21 mouse cellular contexts compared by ENCODE assay signal in genomic region chr14:122689136-122689815, GRCm38 (mm10).
DNase-seq lines count a peak whose midpoint lies in the region; ATAC-seq and TF ChIP-seq lines count a peak whose summit lies in the region.
"Had no signal": no experiment of that assay in that cellular context is flagged by ENCODE, and none has a peak within 500 bp of the region (broad histone marks: within the 10 kb centered on the region; RNA-seq: fewer than 3 reads in every experiment).

No protein-coding gene starts in this region.

- H3K4me1 ChIP-seq in forebrain, embryonic 10.5 days: peaks cover 23% of the 10 kb centered on the region
- H3K4me1 ChIP-seq in forebrain, embryonic 15.5 days: peaks cover 12% of the 10 kb centered on the region
- no peaks in the 10 kb centered on the region; the same call in 1 of the 2 replicates for H3K4me1 ChIP-seq in lung, embryonic 16.5 days (replicated peaks; ENCODE audit: control insufficient read depth, insufficient read depth, low read length)
- peaks cover 18% of the 10 kb centered on the region; the same call in 1 of the 2 replicates for H3K4me1 ChIP-seq in embryonic facial prominence, embryonic 14.5 days (ENCODE audit: control insufficient read depth, insufficient read depth, low read length)
- no peaks in the 10 kb centered on the region for H3K4me1 ChIP-seq in kidney, adult 2 months (ENCODE audit: control insufficient read depth, insufficient read depth, low read length)

- no peak overlapping the region for H3K9ac ChIP-seq in forebrain, embryonic 15.5 days (replicated peaks)
- no peak overlapping the region for H3K9ac ChIP-seq in lung, embryonic 16.5 days (ENCODE audit: low read length)
- no peak overlapping the region for H3K9ac ChIP-seq in embryonic facial prominence, embryonic 14.5 days (ENCODE audit: low read depth, low read length)
- H3K9ac ChIP-seq: lung, embryonic 14.5 days; neural tube, embryonic 13.5 days had no signal

- H3K27me3 ChIP-seq in forebrain, embryonic 10.5 days (ENCODE audit: poor library complexity, severe bottlenecking): no peaks in the 10 kb centered on the region
- no peaks in the 10 kb centered on the region for H3K27me3 ChIP-seq in forebrain, embryonic 15.5 days
- H3K27me3 ChIP-seq in lung, embryonic 16.5 days (ENCODE audit: control insufficient read depth, insufficient read depth, low read depth, low read length): no peaks in the 10 kb centered on the region
- no peaks in the 10 kb centered on the region for H3K27me3 ChIP-seq in embryonic facial prominence, embryonic 14.5 days (replicated peaks; ENCODE audit: control insufficient read depth, insufficient read depth, low read length)
- no peaks in the 10 kb centered on the region for H3K27me3 ChIP-seq in kidney, adult 2 months (replicated peaks; ENCODE audit: control insufficient read depth, insufficient read depth, low read length)
- H3K27me3 ChIP-seq: neural tube, embryonic 13.5 days had no signal

- H3K9me3 ChIP-seq in forebrain, embryonic 10.5 days: no peaks in the 10 kb centered on the region
- no peaks in the 10 kb centered on the region for H3K9me3 ChIP-seq in forebrain, embryonic 15.5 days
- H3K9me3 ChIP-seq in lung, embryonic 16.5 days (ENCODE audit: control insufficient read depth, low read length): no peaks in the 10 kb centered on the region
- H3K9me3 ChIP-seq in embryonic facial prominence, embryonic 14.5 days (ENCODE audit: control insufficient read depth, low read length): no peaks in the 10 kb centered on the region
- H3K9me3 ChIP-seq: heart, embryonic 10.5 days; neural tube, embryonic 13.5 days had no signal

- peaks cover 3% of the 10 kb centered on the region; the same call in 1 of the 2 replicates for H3K36me3 ChIP-seq in forebrain, embryonic 10.5 days (replicated peaks)
- H3K36me3 ChIP-seq in forebrain, embryonic 15.5 days: no peaks in the 10 kb centered on the region
- H3K36me3 ChIP-seq in lung, embryonic 16.5 days (ENCODE audit: control insufficient read depth, insufficient read depth, low read length): no peaks in the 10 kb centered on the region
- 0 out of 2 replicates have a peak, but pooled peaks cover 4% of the 10 kb centered on the region for H3K36me3 ChIP-seq in embryonic facial prominence, embryonic 14.5 days (ENCODE audit: control insufficient read depth, insufficient read depth, low read length)
- peaks cover 2% of the 10 kb centered on the region for H3K36me3 ChIP-seq in kidney, adult 2 months (ENCODE audit: control insufficient read depth, insufficient read depth, low read length)
- H3K36me3 ChIP-seq: heart, embryonic 10.5 days had no signal

- no peak overlapping the region for H3K4me2 ChIP-seq in forebrain, embryonic 15.5 days (replicated peaks)
- no peak overlapping the region for H3K4me2 ChIP-seq in lung, embryonic 16.5 days (ENCODE audit: low read depth, low read length)
- H3K4me2 ChIP-seq in embryonic facial prominence, embryonic 14.5 days (ENCODE audit: low read depth, low read length): no peak overlapping the region
- H3K4me2 ChIP-seq: liver, embryonic 11.5 days; lung, embryonic 14.5 days; neural tube, embryonic 13.5 days had no signal

- H3K27ac ChIP-seq in forebrain, embryonic 10.5 days: peak overlapping the region; percentile 67; the same call in 1 of the 2 replicates
- no peak overlapping the region for H3K27ac ChIP-seq in forebrain, embryonic 15.5 days (replicated peaks)
- H3K27ac ChIP-seq in lung, embryonic 16.5 days (ENCODE audit: low read length): no peak overlapping the region
- no peak overlapping the region for H3K27ac ChIP-seq in embryonic facial prominence, embryonic 14.5 days (replicated peaks; ENCODE audit: low read depth, low read length)
- H3K27ac ChIP-seq in kidney, adult 2 months (ENCODE audit: insufficient read depth, low read depth, low read length): no peak overlapping the region
- H3K27ac ChIP-seq: heart, embryonic 10.5 days; kidney, postnatal 0 days; neural tube, embryonic 13.5 days had no signal

- DNase-seq in forebrain, embryonic 10.5 days (ENCODE audit: extremely low spot score, low spot score): no peak
- no peak for DNase-seq in lung, adult 18-20 months
- DNase-seq in R1 (ENCODE audit: low read depth, low spot score): peak; percentile 3
- peak; percentile 22 for DNase-seq in embryonic facial prominence, embryonic 14.5 days (ENCODE audit: low spot score)
- no peak for DNase-seq in kidney, adult 2 months
- no peak for DNase-seq in heart, postnatal 10 days
- DNase-seq: adrenal gland, postnatal 14 days; cerebellum, adult 9-10 months; gastrocnemius, postnatal 36 days; layer of hippocampus, adult 9-11 months; lung, embryonic 14.5 days; retina, postnatal 1 day; thymus, adult 18-20 months had no signal

- WGBS in forebrain, embryonic 10.5 days: 68% methylated on average over 17 of the region's 17 CpGs
- 60% methylated on average over 17 of the region's 17 CpGs for WGBS in forebrain, embryonic 15.5 days
- 52% methylated on average over 17 of the region's 17 CpGs for WGBS in lung, embryonic 16.5 days
- 40% methylated on average over 17 of the region's 17 CpGs for WGBS in embryonic facial prominence, embryonic 14.5 days
- 77% methylated on average over 17 of the region's 17 CpGs for WGBS in kidney, adult 2 months

- intact Hi-C loops in heart, postnatal 10 days (cut with DNase I): no loop called here

- H3K4me3 ChIP-seq in forebrain, embryonic 10.5 days: no peak overlapping the region
- H3K4me3 ChIP-seq in forebrain, embryonic 15.5 days: no peak overlapping the region
- H3K4me3 ChIP-seq in lung, embryonic 16.5 days (ENCODE audit: low read length): no peak overlapping the region
- no peak overlapping the region for H3K4me3 ChIP-seq in embryonic facial prominence, embryonic 14.5 days (ENCODE audit: low read depth, low read length)
- H3K4me3 ChIP-seq in kidney, adult 2 months (ENCODE audit: insufficient read depth, low read depth, low read length): no peak overlapping the region
- H3K4me3 ChIP-seq: heart, embryonic 10.5 days; neural tube, embryonic 13.5 days had no signal

- no peak for ATAC-seq in forebrain, embryonic 15.5 days (replicated peaks)
- ATAC-seq in lung, embryonic 16.5 days (ENCODE audit: low read depth): peak; percentile 52; the same call in 1 of the 2 replicates
- ATAC-seq in embryonic facial prominence, embryonic 14.5 days (ENCODE audit: low read depth): no peak
- ATAC-seq: hindbrain, embryonic 16.5 days; intestine, postnatal 0 days had no signal

- TF ChIP-seq CTCF in kidney, adult 2 months (conservative IDR thresholded peaks at IDR 0.05; ENCODE audit: insufficient read depth, insufficient read length, low read depth, low read length): no peak

- TF ChIP-seq POLR2A in kidney, adult 2 months (IDR thresholded peaks at IDR 0.05; ENCODE audit: low read depth, low read length): no peak

Comparison
In these comparisons a context has a peak if more than half of its experiments do, and no peak if none do; other contexts are left out.
1. DNase-seq: peak in R1 (single experiment) and embryonic facial prominence, embryonic 14.5 days (single experiment); none in forebrain, embryonic 10.5 days (single experiment), lung, adult 18-20 months (0 of 2), kidney, adult 2 months (single experiment) and heart, postnatal 10 days (0 of 2).